Mouse (Mus musculus): ENCODE data around the gene Ube2r2.
A peak's percentile ranks its signal among the peaks of the same experiment; 100 is the strongest.

Ube2r2 gene

GRCm38 (mm10) chr4:41118706-41119292 lies 16.7 kb upstream of the Ube2r2 start:
- peak; percentile 70 to 84 for DNase-seq

DNA sequence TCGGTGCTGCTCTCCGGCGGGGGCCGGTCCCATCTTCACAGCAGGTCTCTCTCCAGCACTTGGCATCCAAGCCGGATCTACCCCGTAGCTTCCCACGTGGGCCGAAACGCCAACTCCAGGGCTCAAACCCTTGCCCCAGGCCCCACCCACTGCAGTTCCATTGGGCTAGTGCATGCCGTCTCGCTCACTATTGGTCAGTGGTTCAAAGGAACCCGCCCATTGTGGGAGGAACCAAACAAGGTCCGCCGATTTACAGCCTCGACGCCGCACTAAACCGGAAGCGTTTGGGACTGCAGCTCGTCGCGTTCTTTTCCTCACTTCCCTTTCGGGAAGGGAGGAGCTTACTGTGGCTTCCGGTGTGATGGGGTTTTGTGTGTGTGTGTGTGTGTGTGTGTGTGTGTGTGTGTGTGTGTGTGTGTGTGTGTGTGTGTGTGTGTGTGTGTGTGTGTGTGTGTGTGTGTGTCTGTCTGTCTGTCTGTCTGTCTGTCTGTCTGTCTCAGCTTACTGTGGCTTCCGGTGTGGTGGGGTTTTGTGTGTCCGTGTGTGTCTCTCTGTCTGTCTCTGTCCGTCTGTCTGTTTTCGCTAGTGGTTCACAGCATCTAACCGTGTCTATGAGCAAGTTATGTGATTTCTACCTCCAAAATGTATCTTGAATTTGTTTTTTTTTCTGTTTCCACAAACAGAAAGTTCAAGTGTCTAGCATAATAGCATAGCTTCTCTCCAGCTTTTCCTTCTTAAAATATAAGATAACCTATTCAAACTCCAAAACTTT lies 11.2 kb upstream of the Ube2r2 start, which contains the start of gene Nol6:
Gene Nol6, minus strand, starts transcription at position 276 of the 772 bp plus-strand sequence.
- DNase-seq, result peak; percentile 98

DNA sequence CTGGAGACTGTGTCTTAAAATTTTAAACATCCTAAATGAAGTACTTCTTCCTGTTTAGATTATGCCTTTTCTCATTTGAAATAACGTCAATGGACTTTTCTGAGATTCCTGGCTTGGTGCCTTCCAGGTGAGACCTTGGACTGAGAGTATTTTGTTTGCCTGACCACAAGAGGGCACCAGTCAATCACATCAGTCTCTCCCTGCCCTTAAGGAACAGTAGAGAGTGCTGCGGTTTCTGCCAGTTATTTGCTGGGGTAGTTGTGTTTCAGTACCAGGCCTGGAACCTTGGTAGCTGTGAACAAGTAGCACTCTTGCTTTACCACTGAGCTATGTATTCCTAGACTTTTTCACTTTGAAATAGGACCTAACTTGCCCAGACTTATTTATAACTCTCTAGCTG lies 6.1 kb upstream of the Ube2r2 start:
- peak; percentile 80 to 81 for DNase-seq

- DNase-seq, result no peak
Observed at GRCm38 (mm10) chr4:41129836-41130235, 5.7 kb upstream of the Ube2r2 start.

- DNase-seq, result no peak
Observed at GRCm38 (mm10) chr4:41132471-41132870, 3.1 kb upstream of the Ube2r2 start.

GRCm38 (mm10) chr4:41133529-41134291 lies 1.8 kb upstream of the Ube2r2 start:
- DNase-seq, result no peak

DNA sequence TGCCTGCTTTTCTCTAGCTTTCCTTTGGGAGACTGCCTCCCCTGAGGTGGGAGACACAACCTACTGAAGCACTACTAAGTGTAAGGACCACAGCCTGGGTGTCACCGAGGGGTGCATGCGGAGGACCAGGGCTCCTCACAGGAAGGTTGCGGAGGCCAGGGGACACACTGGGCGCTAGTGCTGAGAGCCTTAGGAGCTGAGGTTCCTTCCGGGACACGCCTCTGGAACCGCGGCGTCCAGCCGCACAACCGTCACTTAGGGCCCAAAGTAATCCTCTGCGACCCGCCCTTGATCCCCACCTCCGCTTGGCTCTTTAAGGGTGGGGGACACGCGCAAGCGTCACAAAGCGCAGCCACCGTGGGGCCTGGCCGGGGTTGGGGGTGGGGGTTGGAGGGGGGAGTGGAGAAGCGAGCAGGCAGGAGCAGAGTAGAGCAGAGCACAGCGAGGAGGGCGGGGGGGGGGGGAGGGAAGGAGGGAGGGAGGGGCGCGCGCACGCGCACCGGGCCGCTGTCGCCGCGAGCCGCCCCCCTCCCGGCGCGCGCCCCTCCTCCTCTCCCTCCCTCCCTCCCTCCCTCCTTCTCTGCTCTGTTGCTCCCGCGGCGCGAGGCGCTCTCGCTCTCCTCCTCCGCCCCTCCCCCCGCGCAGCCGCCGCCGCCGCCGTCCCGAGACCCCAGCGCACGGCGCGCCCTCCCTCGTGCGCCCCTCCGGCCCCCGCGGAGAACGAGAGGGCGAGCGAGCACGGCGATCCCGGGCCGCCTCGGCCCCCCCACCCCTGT lies 420 bp upstream of the Ube2r2 start:
- DNase-seq, result peak; percentile 88 to 89

DNA sequence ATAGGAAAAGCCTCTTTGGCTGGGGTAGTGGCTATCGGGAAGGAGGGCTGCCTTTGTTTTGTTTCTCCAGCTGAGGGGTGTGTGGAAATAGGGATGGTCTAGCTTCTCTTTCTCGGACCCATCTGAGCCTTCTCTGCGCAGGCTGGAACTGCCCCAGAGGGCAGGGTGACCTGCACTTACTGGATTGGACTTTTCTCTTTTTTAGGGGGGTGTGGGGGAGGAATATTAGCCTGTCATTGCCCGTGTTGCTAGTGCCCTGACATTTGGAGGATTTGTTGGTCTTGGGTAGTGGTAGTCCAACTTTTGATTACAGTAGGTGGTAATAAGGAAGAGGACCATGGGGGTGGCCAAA lies 887 bp downstream of the Ube2r2 start:
- no peak for DNase-seq

GRCm38 (mm10) chr4:41136811-41137210 lies 1.3 kb downstream of the Ube2r2 start:
- no peak for DNase-seq

GRCm38 (mm10) chr4:41140174-41140875 lies 4.8 kb downstream of the Ube2r2 start:
- peak in 1 of 2 experiments; percentile 37 for DNase-seq

GRCm38 (mm10) chr4:41142601-41143000 lies 7.1 kb downstream of the Ube2r2 start:
- DNase-seq, result no peak

- DNase-seq, result no peak
Observed at GRCm38 (mm10) chr4:41149891-41150290, 14.3 kb downstream of the Ube2r2 start.

DNA sequence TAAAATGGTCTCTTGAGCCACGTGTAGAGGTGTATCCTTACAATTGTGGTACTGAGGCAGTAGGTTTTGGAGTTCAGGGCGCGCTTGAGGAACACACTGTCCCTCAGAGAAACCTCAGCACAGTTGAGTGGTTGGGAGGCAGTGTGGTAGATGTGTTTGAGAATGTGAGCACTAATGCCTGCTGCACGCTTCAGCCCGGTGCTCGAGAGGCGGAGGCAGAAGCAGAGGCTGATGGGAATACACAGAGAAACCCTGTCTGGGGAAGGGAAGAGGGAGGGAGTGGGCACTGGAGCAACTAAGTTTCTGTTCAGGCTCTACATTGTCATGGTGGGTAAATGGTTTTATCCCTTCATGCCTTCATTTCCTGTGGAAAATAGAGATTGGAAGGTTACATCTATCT lies 15.6 kb downstream of the Ube2r2 start:
- no peak for DNase-seq

GRCm38 (mm10) chr4:41153146-41153545 lies 17.6 kb downstream of the Ube2r2 start:
- no peak for DNase-seq

- no peak for DNase-seq
Observed at GRCm38 (mm10) chr4:41156961-41157360, 21.4 kb downstream of the Ube2r2 start.

DNA sequence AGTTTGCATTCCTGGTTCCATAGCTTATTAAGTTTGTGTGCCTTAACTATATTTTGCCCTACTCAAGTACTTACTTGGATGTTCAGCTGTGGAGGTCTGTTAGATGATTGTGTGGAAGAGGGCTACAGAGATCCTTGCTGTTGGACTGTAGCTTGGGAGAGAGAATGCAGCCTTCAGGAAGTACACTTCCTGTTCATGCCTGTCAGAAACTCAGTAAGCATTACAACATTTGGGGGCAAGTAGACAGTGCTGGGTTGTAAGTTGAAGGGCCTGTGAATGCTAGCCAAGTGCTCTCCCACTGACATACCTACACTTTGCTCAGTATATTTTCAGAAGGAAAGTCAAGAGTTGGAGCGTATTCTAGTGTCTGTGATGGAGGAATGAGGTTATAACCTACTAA lies 22.7 kb downstream of the Ube2r2 start:
- no peak for DNase-seq

- DNase-seq, result no peak
Observed at GRCm38 (mm10) chr4:41161232-41161631, 25.7 kb downstream of the Ube2r2 start.

DNA sequence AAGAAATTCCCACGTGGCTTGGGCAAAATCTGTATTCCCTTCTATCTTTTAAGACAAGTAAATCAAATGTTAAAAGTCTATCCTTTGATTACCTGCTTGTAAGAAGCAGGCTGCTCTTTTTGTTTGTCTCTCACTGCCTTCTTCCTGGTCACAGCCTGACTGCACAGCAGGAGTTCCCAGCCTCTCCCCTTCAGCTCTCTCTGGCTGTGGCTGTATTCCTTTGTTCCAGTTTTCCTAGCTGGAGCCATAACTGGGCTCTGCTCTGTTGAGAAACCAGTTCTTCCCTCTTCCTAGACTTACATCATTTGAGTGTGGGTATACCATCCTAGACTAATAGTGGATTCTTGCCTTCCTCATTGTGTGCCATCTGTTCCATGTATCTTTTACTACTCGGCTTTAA lies 29.4 kb downstream of the Ube2r2 start:
- peak; percentile 54 to 65 for DNase-seq

DNA sequence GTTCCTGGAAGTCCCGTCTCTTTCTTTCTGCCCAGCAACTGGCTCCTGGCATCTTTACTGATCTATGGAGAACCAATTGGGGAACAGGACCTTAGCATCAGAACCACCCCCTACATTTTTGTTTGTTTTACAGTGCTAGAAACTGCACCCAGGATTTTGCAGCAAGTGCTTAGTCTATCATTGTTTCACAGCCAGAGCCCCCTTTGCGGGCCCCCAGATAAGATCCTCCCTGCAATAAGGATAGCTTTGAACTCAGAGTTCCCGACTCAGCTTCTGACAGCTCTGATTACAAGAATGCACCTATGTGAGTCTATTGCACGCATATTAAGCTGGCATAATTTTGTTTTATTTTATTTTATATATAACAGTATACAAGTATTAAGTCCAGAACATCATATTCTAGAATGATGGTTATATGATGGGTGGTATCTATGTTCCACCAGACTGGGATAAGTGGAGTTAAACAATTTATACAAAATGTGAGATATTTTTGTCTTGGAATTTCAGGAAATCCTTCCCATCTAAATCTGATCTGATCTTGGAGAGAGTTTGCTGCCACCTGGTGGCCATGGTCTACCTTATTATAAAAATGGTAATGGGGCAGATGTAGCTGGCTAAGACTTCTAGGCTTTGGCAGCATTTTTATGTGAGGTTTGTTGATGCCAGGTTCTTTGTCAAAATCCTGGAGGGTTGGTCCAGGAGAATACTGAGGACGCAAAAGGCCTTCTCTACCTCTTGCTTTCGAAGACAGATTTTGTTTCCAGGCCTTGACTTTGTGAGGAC lies 30.3 kb downstream of the Ube2r2 start:
- peak; percentile 95 to 97 for DNase-seq

DNA sequence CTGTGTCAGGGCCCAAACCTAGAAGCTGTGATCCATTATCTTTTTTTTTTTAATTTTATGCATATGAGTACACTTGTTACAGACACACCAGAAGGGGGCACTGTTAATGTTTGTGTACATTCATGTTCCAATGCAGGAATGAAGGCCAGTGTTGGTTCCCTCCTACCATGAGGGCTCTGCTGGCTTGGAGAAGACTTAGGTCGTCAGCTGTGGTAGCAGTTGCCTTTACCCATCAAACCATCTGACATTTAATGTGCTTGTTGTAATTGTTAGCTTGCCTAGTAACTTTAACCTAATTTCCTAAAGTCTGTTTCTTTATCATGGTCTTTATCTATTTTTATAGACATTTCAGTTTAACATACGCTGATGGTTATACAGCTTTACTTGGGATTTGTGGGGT lies 35.4 kb downstream of the Ube2r2 start:
- DNase-seq, result no peak

DNA sequence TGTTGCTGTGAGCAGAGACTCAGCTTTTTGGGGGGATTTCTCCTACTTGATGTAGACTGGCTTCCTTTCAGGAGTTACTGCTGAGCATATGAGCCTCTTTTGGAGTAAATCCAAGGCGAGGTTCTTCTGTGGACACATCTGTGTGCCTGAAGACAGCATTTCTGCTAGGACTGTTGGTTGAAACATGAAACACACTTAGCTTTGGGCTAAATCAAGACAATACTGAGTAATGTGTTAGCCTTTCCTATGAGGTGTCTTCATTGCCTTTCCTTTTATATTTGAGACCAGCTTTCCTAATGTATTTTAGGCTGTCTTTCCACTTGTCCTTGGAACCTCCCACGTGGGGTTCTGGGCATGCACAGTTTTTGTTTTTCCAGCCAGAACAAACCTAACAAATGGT lies 39.1 kb downstream of the Ube2r2 start:
- no peak for DNase-seq
